Mouse (Mus musculus): ENCODE results near the gene Atp6v1g1. TPM values are rescaled to one million over a fixed set of nuclear protein-coding genes. Genes with fewer than 3 reads are reported as not detected.

Atp6v1g1 gene
- polyA plus RNA-seq, 2 experiments, result 138 to 289 TPM

- Histone ChIP-seq H3K36me3 (ENCODE audit: control insufficient read depth, insufficient read depth, low read length) (peaks cover 11% of the 10 kb centered on the region; the same call in 1 of the 2 replicates), H3K4me1 (ENCODE audit: control insufficient read depth, insufficient read depth, low read length) (peaks cover 28% of the 10 kb centered on the region), H3K9me3 (ENCODE audit: control insufficient read depth, low read length) (no peaks in the 10 kb centered on the region), H3K4me2 (replicated peaks; ENCODE audit: low read depth, low read length, severe bottlenecking) (peak overlapping the region; percentile 79), H3K27me3 (ENCODE audit: control insufficient read depth, insufficient read depth, low read length) (no peaks in the 10 kb centered on the region), H3K4me3 (replicated peaks; ENCODE audit: low read length) (peak overlapping the region; percentile 69), H3K27ac (replicated peaks; ENCODE audit: low read depth, low read length) (peak overlapping the region; percentile 70), H3K9ac (ENCODE audit: low read depth, low read length, severe bottlenecking) (peak overlapping the region; percentile 92)
- TF ChIP-seq POLR2A (IDR thresholded peaks at IDR 0.05; ENCODE audit: borderline replicate concordance, extremely low read depth, insufficient read depth, insufficient read length), result no peak
- 31% methylated on average over 9 of the region's 9 CpGs for WGBS
- ATAC-seq (ENCODE audit: low FRiP score, low read depth) (no peak), DNase-seq (ENCODE audit: low spot score) (no peak)
Observed at GRCm38 (mm10) chr4:63559127-63559697, 14.6 kb downstream of the Atp6v1g1 start.

GRCm38 (mm10) chr4:63560079-63560478 lies 15.5 kb downstream of the Atp6v1g1 start:
- H3K27ac ChIP-seq (replicated peaks; ENCODE audit: low read depth, low read length), result no peak overlapping the region
- ATAC-seq (ENCODE audit: low FRiP score, low read depth) (no peak), DNase-seq (ENCODE audit: low spot score) (no peak)
- TF ChIP-seq POLR2A (IDR thresholded peaks at IDR 0.05; ENCODE audit: borderline replicate concordance, extremely low read depth, insufficient read depth, insufficient read length), result no peak
- 75% methylated on average over 8 of the region's 8 CpGs for WGBS
- H3K9ac ChIP-seq (ENCODE audit: low read depth, low read length, severe bottlenecking), result no peak overlapping the region
- no peak overlapping the region for H3K4me3 ChIP-seq (replicated peaks; ENCODE audit: low read length)
- peaks cover 28% of the 10 kb centered on the region for H3K4me1 ChIP-seq (ENCODE audit: control insufficient read depth, insufficient read depth, low read length)
- no peaks in the 10 kb centered on the region for H3K27me3 ChIP-seq (ENCODE audit: control insufficient read depth, insufficient read depth, low read length)
- H3K9me3 ChIP-seq (ENCODE audit: control insufficient read depth, low read length), result no peaks in the 10 kb centered on the region
- peaks cover 8% of the 10 kb centered on the region; the same call in 1 of the 2 replicates for H3K36me3 ChIP-seq (ENCODE audit: control insufficient read depth, insufficient read depth, low read length)
- H3K4me2 ChIP-seq (replicated peaks; ENCODE audit: low read depth, low read length, severe bottlenecking), result no peak overlapping the region

- Histone ChIP-seq H3K27ac (replicated peaks; ENCODE audit: low read depth, low read length) (no peak overlapping the region), H3K36me3 (ENCODE audit: control insufficient read depth, insufficient read depth, low read length) (peaks cover 9% of the 10 kb centered on the region; the same call in 1 of the 2 replicates), H3K9me3 (ENCODE audit: control insufficient read depth, low read length) (no peaks in the 10 kb centered on the region), H3K4me3 (replicated peaks; ENCODE audit: low read length) (no peak overlapping the region), H3K4me2 (replicated peaks; ENCODE audit: low read depth, low read length, severe bottlenecking) (no peak overlapping the region), H3K27me3 (ENCODE audit: control insufficient read depth, insufficient read depth, low read length) (no peaks in the 10 kb centered on the region), H3K9ac (ENCODE audit: low read depth, low read length, severe bottlenecking) (no peak overlapping the region), H3K4me1 (ENCODE audit: control insufficient read depth, insufficient read depth, low read length) (peaks cover 28% of the 10 kb centered on the region)
- no peak for ATAC-seq (ENCODE audit: low FRiP score, low read depth)
- DNase-seq (ENCODE audit: low spot score), result no peak
- WGBS, result 82% methylated on average over 7 of the region's 7 CpGs
- TF ChIP-seq POLR2A (IDR thresholded peaks at IDR 0.05; ENCODE audit: borderline replicate concordance, extremely low read depth, insufficient read depth, insufficient read length), result no peak
Observed at GRCm38 (mm10) chr4:63561861-63562675, 17.5 kb downstream of the Atp6v1g1 start.

GRCm38 (mm10) chr4:63562742-63563141 lies 18.2 kb downstream of the Atp6v1g1 start:
- Histone ChIP-seq H3K27ac (replicated peaks; ENCODE audit: low read depth, low read length) (no peak overlapping the region), H3K4me2 (replicated peaks; ENCODE audit: low read depth, low read length, severe bottlenecking) (no peak overlapping the region), H3K4me3 (replicated peaks; ENCODE audit: low read length) (no peak overlapping the region), H3K36me3 (ENCODE audit: control insufficient read depth, insufficient read depth, low read length) (peaks cover 9% of the 10 kb centered on the region; the same call in 1 of the 2 replicates), H3K27me3 (ENCODE audit: control insufficient read depth, insufficient read depth, low read length) (no peaks in the 10 kb centered on the region), H3K9ac (ENCODE audit: low read depth, low read length, severe bottlenecking) (no peak overlapping the region), H3K9me3 (ENCODE audit: control insufficient read depth, low read length) (no peaks in the 10 kb centered on the region), H3K4me1 (ENCODE audit: control insufficient read depth, insufficient read depth, low read length) (peaks cover 25% of the 10 kb centered on the region)
- 83% methylated on average over 4 of the region's 4 CpGs for WGBS
- ATAC-seq (ENCODE audit: low FRiP score, low read depth), result no peak
- no peak for DNase-seq (ENCODE audit: low spot score)
- no peak for TF ChIP-seq POLR2A (IDR thresholded peaks at IDR 0.05; ENCODE audit: borderline replicate concordance, extremely low read depth, insufficient read depth, insufficient read length)

- Histone ChIP-seq H3K9ac (ENCODE audit: low read depth, low read length, severe bottlenecking) (no peak overlapping the region), H3K27me3 (ENCODE audit: control insufficient read depth, insufficient read depth, low read length) (no peaks in the 10 kb centered on the region), H3K9me3 (ENCODE audit: control insufficient read depth, low read length) (no peaks in the 10 kb centered on the region), H3K27ac (replicated peaks; ENCODE audit: low read depth, low read length) (no peak overlapping the region), H3K4me2 (replicated peaks; ENCODE audit: low read depth, low read length, severe bottlenecking) (no peak overlapping the region), H3K4me3 (replicated peaks; ENCODE audit: low read length) (no peak overlapping the region), H3K36me3 (ENCODE audit: control insufficient read depth, insufficient read depth, low read length) (peaks cover 17% of the 10 kb centered on the region; the same call in 1 of the 2 replicates), H3K4me1 (ENCODE audit: control insufficient read depth, insufficient read depth, low read length) (peaks cover 14% of the 10 kb centered on the region)
- ATAC-seq (ENCODE audit: low FRiP score, low read depth) (no peak), DNase-seq (ENCODE audit: low spot score) (no peak)
- no peak for TF ChIP-seq POLR2A (IDR thresholded peaks at IDR 0.05; ENCODE audit: borderline replicate concordance, extremely low read depth, insufficient read depth, insufficient read length)
- 88% methylated on average over 10 of the region's 10 CpGs for WGBS
Observed at GRCm38 (mm10) chr4:63567712-63568390, 23.3 kb downstream of the Atp6v1g1 start.

All from limb, embryonic 14.5 days (tissue).